Mouse (Mus musculus) neural tube, embryonic 14.5 days (tissue): ENCODE results near the gene Olfr721-ps1. TPM values are rescaled to one million over a fixed set of nuclear protein-coding genes. Genes with fewer than 3 reads are reported as not detected.

Source experiments
- ATAC-seq: fragments of 200-750 bp; cut with Nextera tagmentation; 2 replicates; pipeline ENCODE4 v1.8.0; 2017; ENCODE audit warnings: low read depth, mild to moderate bottlenecking, moderate TSS enrichment, moderate library complexity
- H3K27ac ChIP-seq: fragments of 300-500 bp; sonication (generic); 2 replicates; pipeline ENCODE4 v1.5.1; 2014; ENCODE audit warnings: low read depth, mild to moderate bottlenecking, control low read depth, low read length, moderate library complexity, mixed read lengths
- H3K27me3 ChIP-seq: fragments of 300-500 bp; sonication (generic); 2 replicates; pipeline ENCODE4 v1.6.1; 2014; ENCODE audit warnings: low read length; ENCODE audit not compliant: control insufficient read depth, insufficient read depth
- H3K36me3 ChIP-seq: fragments of 300-500 bp; sonication (generic); 2 replicates; pipeline ENCODE4 v1.6.1; 2014; ENCODE audit warnings: low read length, mixed read lengths; ENCODE audit not compliant: control insufficient read depth, insufficient read depth
- H3K4me1 ChIP-seq: fragments of 300-500 bp; sonication (generic); 2 replicates; pipeline ENCODE4 v1.6.1; 2014; ENCODE audit warnings: low read length; ENCODE audit not compliant: control insufficient read depth, insufficient read depth
- H3K4me2 ChIP-seq: fragments of 300-500 bp; sonication (generic); 2 replicates; pipeline ENCODE4 v1.6.1; 2014; ENCODE audit warnings: mild to moderate bottlenecking, low read depth, low read length, control low read depth
- H3K4me3 ChIP-seq: fragments of 300-500 bp; sonication (generic); 2 replicates; pipeline ENCODE4 v1.5.1; 2014; ENCODE audit warnings: low read depth, low read length, control low read depth, mixed read lengths
- H3K9ac ChIP-seq: fragments of 300-500 bp; sonication (generic); replicated peaks from 2 replicates; pipeline ENCODE4 v1.6.1; 2014; ENCODE audit warnings: low read depth, mild to moderate bottlenecking, control low read depth, low read length, mixed read lengths
- H3K9me3 ChIP-seq: fragments of 300-500 bp; sonication (generic); 2 replicates; pipeline ENCODE4 v1.6.1; 2016; ENCODE audit warnings: low read length; ENCODE audit not compliant: control insufficient read depth
- WGBS: fragments of 180-500 bp; shearing (Covaris S2); extraction: QIAGEN DNeasy Blood & Tissue Kit; methylation state at CpG from one replicate; pipeline ENCODE4 v1.1.7; 2014; 5-methylcytosine and 5-hydroxymethylcytosine counted together
- polyA plus RNA-seq: library from polyadenylated mRNA; unstranded; fragments of >200 nt; fragmentation: Nextera tagmentation; extraction: Ambion mirVana; gene quantifications from 2 replicates; pipeline ENCODE4 v1.2.1, GENCODE M21; 2014

Gene Olfr721-ps1
- polyA plus RNA-seq, 1 experiment from 2014 or later, result not detected

GRCm38 (mm10) chr14:14436078-14436658, 35.1 kb downstream of the Olfr721-ps1 start:
- Histone ChIP-seq H3K4me3 (no peak overlapping the region), H3K4me1 (no peaks in the 10 kb centered on the region), H3K9ac (no peak overlapping the region), H3K4me2 (no peak overlapping the region), H3K27ac (no peak overlapping the region), H3K36me3 (no peaks in the 10 kb centered on the region), H3K9me3 (no peaks in the 10 kb centered on the region), H3K27me3 (no peaks in the 10 kb centered on the region)
- no peak for ATAC-seq
- 78% methylated on average over 3 of the region's 3 CpGs for WGBS

Other genes starting within 250 kb of the Olfr721-ps1 start
- not detected in 2 replicates for gene Olfr720, start 214.5 kb upstream of the Olfr721-ps1 start, polyA plus RNA-seq
- 0.09 TPM in 1 of 2 replicates, not detected in the other for gene Olfr31, start 78.5 kb upstream of the Olfr721-ps1 start, polyA plus RNA-seq
- 1.9 and 2.4 TPM in 2 replicates for gene Il3ra, start 55.0 kb upstream of the Olfr721-ps1 start, polyA plus RNA-seq